Mouse (Mus musculus) midbrain, postnatal 0 days (tissue): ENCODE results near the gene AC109138.7. TPM values are rescaled to one million over a fixed set of nuclear protein-coding genes. Genes with fewer than 3 reads are reported as not detected.
A peak's percentile ranks its signal among the peaks of the same experiment; 100 is the strongest.

ENCODE experiments used
- ATAC-seq: fragments of 200-750 bp; cut with Nextera tagmentation; 2 replicates; pipeline ENCODE4 v1.8.0; 2017; ENCODE audit warnings: moderate number of reproducible peaks, mild to moderate bottlenecking, moderate TSS enrichment, moderate library complexity; ENCODE audit not compliant: low FRiP score
- DNase-seq: peaks from one replicate; pipeline ENCODE4 v3.0.0-alpha.2; 2015; ENCODE audit warnings: low spot score
- H3K27ac ChIP-seq: fragments of 300-500 bp; sonication (generic); 2 replicates; pipeline ENCODE4 v1.5.1; 2014; ENCODE audit warnings: low read depth, mild to moderate bottlenecking, low read length, mixed read lengths
- H3K27me3 ChIP-seq: fragments of 300-500 bp; sonication (generic); 2 replicates; pipeline ENCODE4 v1.6.1; 2014; ENCODE audit warnings: low read length, control low read depth, mixed read lengths; ENCODE audit not compliant: insufficient read depth
- H3K36me3 ChIP-seq: fragments of 300-500 bp; sonication (generic); 2 replicates; pipeline ENCODE4 v1.6.1; 2014; ENCODE audit warnings: low read length, control low read depth, mixed read lengths; ENCODE audit not compliant: insufficient read depth
- H3K4me1 ChIP-seq: fragments of 300-500 bp; sonication (generic); 2 replicates; pipeline ENCODE4 v1.6.1; 2014; ENCODE audit warnings: mild to moderate bottlenecking, control low read depth, antibody characterized with exemption, low read length, mixed read lengths; ENCODE audit not compliant: insufficient read depth
- H3K4me2 ChIP-seq: fragments of 300-500 bp; sonication (generic); 2 replicates; pipeline ENCODE4 v1.6.1; 2014; ENCODE audit warnings: low read depth, mild to moderate bottlenecking, low read length, mixed read lengths; ENCODE audit not compliant: poor library complexity, severe bottlenecking
- H3K4me3 ChIP-seq: fragments of 300-500 bp; sonication (generic); 2 replicates; pipeline ENCODE4 v1.5.1; 2014; ENCODE audit warnings: low read depth, mild to moderate bottlenecking, low read length, moderate library complexity
- H3K9ac ChIP-seq: fragments of 300-500 bp; sonication (generic); replicated peaks from 2 replicates; pipeline ENCODE4 v1.6.1; 2014; ENCODE audit warnings: mild to moderate bottlenecking, low read length, moderate library complexity, mixed read lengths; ENCODE audit not compliant: poor library complexity, severe bottlenecking
- H3K9me3 ChIP-seq: fragments of 300-500 bp; sonication (generic); 2 replicates; pipeline ENCODE4 v1.6.1; 2016; ENCODE audit warnings: low read length, control low read depth
- CTCF ChIP-seq: IDR thresholded peaks from 2 replicates; pipeline ENCODE4 v1.5.1; 2016; ENCODE audit warnings: antibody characterized with exemption, mild to moderate bottlenecking
- WGBS: fragments of 180-500 bp; shearing (Covaris S2); extraction: QIAGEN DNeasy Blood & Tissue Kit; methylation state at CpG from one replicate; pipeline ENCODE4 v1.1.7; 2014; 5-methylcytosine and 5-hydroxymethylcytosine counted together
- polyA plus RNA-seq: library from polyadenylated mRNA; unstranded; fragments of >200 nt; fragmentation: Nextera tagmentation; extraction: Ambion mirVana; gene quantifications from 2 replicates; pipeline ENCODE4 v1.2.1, GENCODE M21; 2015
- total RNA-seq: library from RNA; depleted of rRNA; stranded (reverse); fragments of >200 nt; gene quantifications from 2 replicates; pipeline ENCODE4 v1.2.3, GENCODE M21; 2014

The AC109138.7 gene
- total and polyA plus RNA-seq, 2 experiments from 2014 or later, result not detected

GRCm38 (mm10) chr19:4203148-4203547 is 11.0 kb upstream of the AC109138.7 start:
- H3K36me3 ChIP-seq, result peaks cover 6% of the 10 kb centered on the region; the same call in 1 of the 2 replicates
- 0 out of 2 replicates have a peak, but pooled peaks have one; percentile 16 for TF ChIP-seq CTCF
- peaks cover 10% of the 10 kb centered on the region for H3K4me1 ChIP-seq
- H3K9ac ChIP-seq, result no peak overlapping the region
- no peak overlapping the region for H3K4me3 ChIP-seq
- no peak overlapping the region for H3K27ac ChIP-seq
- WGBS, result 65% methylated on average over 3 of the region's 3 CpGs
- no peak for DNase-seq
- ATAC-seq, result no peak
- no peak overlapping the region for H3K4me2 ChIP-seq
- H3K27me3 ChIP-seq, result peaks cover 4% of the 10 kb centered on the region; the same call in 1 of the 2 replicates
- no peaks in the 10 kb centered on the region for H3K9me3 ChIP-seq

- no peaks in the 10 kb centered on the region for H3K9me3 ChIP-seq
- H3K4me1 ChIP-seq, result peaks cover 10% of the 10 kb centered on the region
- no peak for DNase-seq
- H3K4me3 ChIP-seq, result no peak overlapping the region
- WGBS, result 64% methylated on average over 13 of the region's 13 CpGs
- peaks cover 4% of the 10 kb centered on the region; the same call in 1 of the 2 replicates for H3K27me3 ChIP-seq
- no peak overlapping the region for H3K4me2 ChIP-seq
- ATAC-seq, result no peak
- H3K9ac ChIP-seq, result no peak overlapping the region
- H3K36me3 ChIP-seq, result peaks cover 6% of the 10 kb centered on the region; the same call in 1 of the 2 replicates
- no peak for TF ChIP-seq CTCF
- H3K27ac ChIP-seq, result no peak overlapping the region
These were observed 10.4 kb upstream of the AC109138.7 start for GRCm38 (mm10) chr19:4203604-4204326.

GRCm38 (mm10) chr19:4204889-4205288 is 9.3 kb upstream of the AC109138.7 start:
- H3K27me3 ChIP-seq, result peaks cover 4% of the 10 kb centered on the region; the same call in 1 of the 2 replicates
- no peak overlapping the region for H3K9ac ChIP-seq
- 0 out of 2 replicates have a peak, but pooled peaks have one; percentile 13 for TF ChIP-seq CTCF
- no peaks in the 10 kb centered on the region for H3K9me3 ChIP-seq
- 62% methylated on average over 4 of the region's 4 CpGs for WGBS
- no peaks in the 10 kb centered on the region for H3K36me3 ChIP-seq
- H3K4me1 ChIP-seq, result peaks cover 10% of the 10 kb centered on the region
- ATAC-seq (no peak), DNase-seq (no peak)
- H3K4me2 ChIP-seq, result no peak overlapping the region
- H3K4me3 ChIP-seq, result no peak overlapping the region
- H3K27ac ChIP-seq, result no peak overlapping the region

- H3K4me2 ChIP-seq, result no peak overlapping the region
- peaks cover 12% of the 10 kb centered on the region for H3K27me3 ChIP-seq
- DNase-seq (peak; percentile 66), ATAC-seq (no peak)
- H3K9ac ChIP-seq, result no peak overlapping the region
- H3K27ac ChIP-seq, result no peak overlapping the region
- H3K36me3 ChIP-seq, result no peaks in the 10 kb centered on the region
- WGBS, result 3% methylated on average over 2 of the region's 2 CpGs
- peaks cover 3% of the 10 kb centered on the region; the same call in 1 of the 2 replicates for H3K4me1 ChIP-seq
- TF ChIP-seq CTCF, result peak; percentile 90
- no peaks in the 10 kb centered on the region for H3K9me3 ChIP-seq
- H3K4me3 ChIP-seq, result no peak overlapping the region
These were observed 7.2 kb upstream of the AC109138.7 start for GRCm38 (mm10) chr19:4206971-4207370.

GRCm38 (mm10) chr19:4208563-4208962 is 5.6 kb upstream of the AC109138.7 start:
- Histone ChIP-seq H3K9me3 (no peaks in the 10 kb centered on the region), H3K9ac (no peak overlapping the region), H3K27ac (no peak overlapping the region), H3K4me2 (no peak overlapping the region), H3K27me3 (peaks cover 24% of the 10 kb centered on the region), H3K36me3 (no peaks in the 10 kb centered on the region), H3K4me1 (no peaks in the 10 kb centered on the region), H3K4me3 (no peak overlapping the region)
- no peak for ATAC-seq
- 75% methylated on average over 5 of the region's 5 CpGs for WGBS
- TF ChIP-seq CTCF, result no peak
- no peak for DNase-seq

- Histone ChIP-seq H3K27ac (no peak overlapping the region), H3K4me2 (no peak overlapping the region), H3K9me3 (no peaks in the 10 kb centered on the region), H3K4me1 (peaks cover 7% of the 10 kb centered on the region; the same call in 1 of the 2 replicates), H3K36me3 (no peaks in the 10 kb centered on the region), H3K4me3 (no peak overlapping the region), H3K27me3 (peaks cover 42% of the 10 kb centered on the region), H3K9ac (no peak overlapping the region)
- 25% methylated on average over 4 of the region's 4 CpGs for WGBS
- no peak for DNase-seq
- no peak for ATAC-seq
- TF ChIP-seq CTCF, result no peak
These were observed 2.1 kb upstream of the AC109138.7 start for GRCm38 (mm10) chr19:4211891-4212588.
